Mouse (Mus musculus): ENCODE measurements around the gene Uso1. TPM values are rescaled to one million over a fixed set of nuclear protein-coding genes. Genes with fewer than 3 reads are reported as not detected.

Gene Uso1
- polyA plus RNA-seq, 1 experiment from 2014 or later: 26.9 TPM

DNA sequence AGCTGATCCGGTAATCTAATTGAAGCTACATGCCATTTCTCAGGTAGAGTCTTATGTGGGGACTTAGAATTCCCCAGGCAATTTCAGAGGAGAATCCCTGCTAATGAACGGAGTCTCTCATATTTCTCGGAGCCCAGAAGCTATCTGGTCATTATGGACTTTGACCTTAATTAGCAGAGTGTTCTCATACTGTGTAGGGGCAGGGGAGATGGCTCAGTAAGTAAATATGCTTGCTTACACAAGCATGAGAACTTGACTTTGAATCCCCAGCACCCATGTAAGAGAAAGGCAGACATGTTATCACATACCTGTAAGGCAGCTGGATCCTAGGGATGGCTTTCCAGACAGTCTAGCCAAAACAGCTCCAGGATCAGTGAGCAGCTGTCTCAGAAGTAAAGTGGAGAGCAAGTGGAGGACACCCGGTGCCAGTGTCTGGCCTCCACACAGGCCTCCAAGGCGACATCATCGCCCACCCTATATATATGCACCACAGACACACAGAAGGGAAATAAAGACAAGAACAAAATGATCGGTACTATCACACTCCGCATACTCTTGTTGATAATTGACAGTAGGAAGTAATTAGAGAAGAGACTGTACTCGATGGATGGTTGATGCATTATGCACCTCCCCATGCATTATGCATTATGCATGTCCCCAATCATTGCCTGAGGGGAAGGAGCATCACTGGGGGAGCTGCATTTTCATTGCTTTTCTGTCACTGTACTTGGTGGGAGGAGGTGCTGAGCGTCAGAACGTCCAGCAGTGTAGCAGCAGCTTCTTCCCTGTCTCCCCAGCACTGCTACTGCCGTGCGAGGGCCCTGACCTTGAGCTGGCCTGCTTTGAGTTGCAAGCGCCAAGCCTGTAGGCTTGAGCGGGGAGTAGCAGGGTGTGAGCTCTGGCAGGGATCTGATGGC, 59.4 kb downstream of the Uso1 start:
- no peak overlapping the region for H3K9ac ChIP-seq (ENCODE audit: low read length)
- ATAC-seq (ENCODE audit: insufficient read depth, low FRiP score, low TSS enrichment): peak; percentile 20; the same call in 1 of the 2 replicates

GRCm38 (mm10) chr5:92198266-92198665, 60.5 kb downstream of the Uso1 start:
- Histone ChIP-seq H3K4me3 (ENCODE audit: low read depth, low read length) (no peak overlapping the region), H3K27me3 (ENCODE audit: control insufficient read depth, insufficient read depth, low read length) (no peaks in the 10 kb centered on the region), H3K4me1 (ENCODE audit: control insufficient read depth, insufficient read depth, low read length) (no peaks in the 10 kb centered on the region), H3K27ac (ENCODE audit: low read depth, low read length) (no peak overlapping the region), H3K9me3 (ENCODE audit: control insufficient read depth, low read length) (no peaks in the 10 kb centered on the region), H3K36me3 (ENCODE audit: control insufficient read depth, insufficient read depth, low read length) (peaks cover 3% of the 10 kb centered on the region), H3K4me2 (ENCODE audit: low read depth) (no peak overlapping the region), H3K9ac (ENCODE audit: low read length) (no peak overlapping the region)
- DNase-seq (ENCODE audit: low spot score) (no peak), ATAC-seq (ENCODE audit: insufficient read depth, low FRiP score, low TSS enrichment) (no peak)
- WGBS: 88% methylated on average over 8 of the region's 8 CpGs

More for the DNA sequence above, 59.4 kb downstream of the Uso1 start:
- H3K27ac ChIP-seq (ENCODE audit: low read depth, low read length): no peak overlapping the region
- 85% methylated on average over 15 of the region's 15 CpGs for WGBS
- H3K4me2 ChIP-seq (ENCODE audit: low read depth): no peak overlapping the region
- peaks cover 3% of the 10 kb centered on the region for H3K36me3 ChIP-seq (ENCODE audit: control insufficient read depth, insufficient read depth, low read length)
- no peak for DNase-seq (ENCODE audit: low spot score)
- no peaks in the 10 kb centered on the region for H3K27me3 ChIP-seq (ENCODE audit: control insufficient read depth, insufficient read depth, low read length)
- no peaks in the 10 kb centered on the region for H3K9me3 ChIP-seq (ENCODE audit: control insufficient read depth, low read length)
- no peak overlapping the region for H3K4me3 ChIP-seq (ENCODE audit: low read depth, low read length)
- H3K4me1 ChIP-seq (ENCODE audit: control insufficient read depth, insufficient read depth, low read length): no peaks in the 10 kb centered on the region

GRCm38 (mm10) chr5:92204162-92205036, 66.7 kb downstream of the Uso1 start:
- DNase-seq (ENCODE audit: low spot score) (no peak), ATAC-seq (ENCODE audit: insufficient read depth, low FRiP score, low TSS enrichment) (no peak)
- Histone ChIP-seq H3K4me1 (ENCODE audit: control insufficient read depth, insufficient read depth, low read length) (no peaks in the 10 kb centered on the region), H3K27ac (ENCODE audit: low read depth, low read length) (no peak overlapping the region), H3K9ac (ENCODE audit: low read length) (no peak overlapping the region), H3K9me3 (ENCODE audit: control insufficient read depth, low read length) (no peaks in the 10 kb centered on the region), H3K36me3 (ENCODE audit: control insufficient read depth, insufficient read depth, low read length) (peaks cover 6% of the 10 kb centered on the region; the same call in 1 of the 2 replicates), H3K4me2 (ENCODE audit: low read depth) (no peak overlapping the region), H3K27me3 (ENCODE audit: control insufficient read depth, insufficient read depth, low read length) (no peaks in the 10 kb centered on the region), H3K4me3 (ENCODE audit: low read depth, low read length) (no peak overlapping the region)
- 94% methylated on average over 6 of the region's 6 CpGs for WGBS

DNA sequence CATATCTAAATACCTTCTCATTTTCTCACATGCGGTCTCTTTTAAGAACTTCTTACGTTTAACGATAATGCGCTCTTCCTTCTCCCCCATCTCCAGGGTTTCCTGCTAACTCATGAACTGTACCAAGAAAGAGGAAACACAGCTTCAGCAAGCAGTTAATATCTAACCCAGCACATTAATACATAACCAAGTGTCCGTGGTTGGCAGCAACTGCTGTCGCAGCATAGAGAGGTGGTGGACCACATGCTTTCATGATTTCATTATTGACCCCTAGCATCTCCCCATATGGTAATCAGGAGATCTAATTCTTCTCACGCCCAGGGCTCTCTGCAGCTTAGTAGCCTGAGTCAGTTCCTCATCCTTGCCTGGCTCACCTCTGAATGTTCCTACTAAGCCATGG, 67.4 kb downstream of the Uso1 start:
- Histone ChIP-seq H3K4me2 (ENCODE audit: low read depth) (no peak overlapping the region), H3K27me3 (ENCODE audit: control insufficient read depth, insufficient read depth, low read length) (no peaks in the 10 kb centered on the region), H3K4me3 (ENCODE audit: low read depth, low read length) (no peak overlapping the region), H3K9ac (ENCODE audit: low read length) (no peak overlapping the region), H3K36me3 (ENCODE audit: control insufficient read depth, insufficient read depth, low read length) (peaks cover 6% of the 10 kb centered on the region; the same call in 1 of the 2 replicates), H3K4me1 (ENCODE audit: control insufficient read depth, insufficient read depth, low read length) (no peaks in the 10 kb centered on the region), H3K27ac (ENCODE audit: low read depth, low read length) (no peak overlapping the region), H3K9me3 (ENCODE audit: control insufficient read depth, low read length) (no peaks in the 10 kb centered on the region)
- ATAC-seq (ENCODE audit: insufficient read depth, low FRiP score, low TSS enrichment) (no peak), DNase-seq (ENCODE audit: low spot score) (no peak)
- WGBS: 93% methylated on average over 7 of the region's 7 CpGs

DNA sequence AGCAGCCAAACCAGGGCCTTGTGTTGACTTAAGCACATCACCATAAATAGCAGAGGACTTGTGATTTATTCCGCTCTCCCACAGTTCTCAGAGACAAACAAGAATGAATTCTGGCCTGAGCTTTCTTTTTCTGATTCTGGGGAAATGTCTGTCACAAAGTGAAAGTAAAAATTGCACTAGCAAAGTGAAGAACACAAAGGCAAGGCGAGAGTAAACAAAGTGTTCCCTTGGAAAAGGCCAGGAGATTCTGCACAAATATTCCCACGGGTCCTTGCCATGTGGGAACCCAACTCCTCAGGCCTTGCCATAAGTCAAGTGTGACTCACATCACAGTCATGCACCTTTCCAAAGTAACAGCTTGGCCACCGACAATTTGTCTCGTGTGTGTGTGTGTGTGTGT, 68.0 kb downstream of the Uso1 start:
- no peak overlapping the region for H3K4me3 ChIP-seq (ENCODE audit: low read depth, low read length)
- no peak overlapping the region for H3K9ac ChIP-seq (ENCODE audit: low read length)
- no peaks in the 10 kb centered on the region for H3K9me3 ChIP-seq (ENCODE audit: control insufficient read depth, low read length)
- H3K4me1 ChIP-seq (ENCODE audit: control insufficient read depth, insufficient read depth, low read length): no peaks in the 10 kb centered on the region
- DNase-seq (ENCODE audit: low spot score) (no peak), ATAC-seq (ENCODE audit: insufficient read depth, low FRiP score, low TSS enrichment) (no peak)
- peaks cover 6% of the 10 kb centered on the region; the same call in 1 of the 2 replicates for H3K36me3 ChIP-seq (ENCODE audit: control insufficient read depth, insufficient read depth, low read length)
- WGBS: 87% methylated on average over 5 of the region's 5 CpGs
- H3K4me2 ChIP-seq (ENCODE audit: low read depth): no peak overlapping the region
- H3K27ac ChIP-seq (ENCODE audit: low read depth, low read length): no peak overlapping the region
- H3K27me3 ChIP-seq (ENCODE audit: control insufficient read depth, insufficient read depth, low read length): no peaks in the 10 kb centered on the region

DNA sequence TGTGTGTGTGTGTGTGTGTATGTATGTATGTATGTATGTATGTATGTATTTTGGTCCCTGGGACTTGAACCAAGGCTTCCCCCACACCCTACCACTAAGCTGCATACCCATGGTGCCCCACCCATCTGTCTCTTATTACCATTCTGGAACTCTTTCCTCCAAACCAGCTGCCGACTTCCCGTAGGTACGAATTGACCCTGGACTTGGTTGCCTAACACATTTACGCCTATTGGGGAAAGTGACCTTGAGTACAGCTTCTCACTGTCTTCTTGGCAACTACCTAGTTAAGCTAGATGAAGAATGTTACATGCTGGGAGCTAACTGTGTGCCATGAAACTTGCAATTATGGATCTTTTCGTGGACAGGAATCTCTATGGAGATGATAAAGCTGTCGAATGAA, 68.4 kb downstream of the Uso1 start:
- H3K27ac ChIP-seq (ENCODE audit: low read depth, low read length): no peak overlapping the region
- no peak for ATAC-seq (ENCODE audit: insufficient read depth, low FRiP score, low TSS enrichment)
- H3K4me2 ChIP-seq (ENCODE audit: low read depth): no peak overlapping the region
- peaks cover 6% of the 10 kb centered on the region; the same call in 1 of the 2 replicates for H3K36me3 ChIP-seq (ENCODE audit: control insufficient read depth, insufficient read depth, low read length)
- no peak overlapping the region for H3K9ac ChIP-seq (ENCODE audit: low read length)
- H3K4me3 ChIP-seq (ENCODE audit: low read depth, low read length): no peak overlapping the region
- H3K4me1 ChIP-seq (ENCODE audit: control insufficient read depth, insufficient read depth, low read length): no peaks in the 10 kb centered on the region
- no peaks in the 10 kb centered on the region for H3K9me3 ChIP-seq (ENCODE audit: control insufficient read depth, low read length)
- no peaks in the 10 kb centered on the region for H3K27me3 ChIP-seq (ENCODE audit: control insufficient read depth, insufficient read depth, low read length)
- no peak for DNase-seq (ENCODE audit: low spot score)
- WGBS: 94% methylated on average over 6 of the region's 6 CpGs

DNA sequence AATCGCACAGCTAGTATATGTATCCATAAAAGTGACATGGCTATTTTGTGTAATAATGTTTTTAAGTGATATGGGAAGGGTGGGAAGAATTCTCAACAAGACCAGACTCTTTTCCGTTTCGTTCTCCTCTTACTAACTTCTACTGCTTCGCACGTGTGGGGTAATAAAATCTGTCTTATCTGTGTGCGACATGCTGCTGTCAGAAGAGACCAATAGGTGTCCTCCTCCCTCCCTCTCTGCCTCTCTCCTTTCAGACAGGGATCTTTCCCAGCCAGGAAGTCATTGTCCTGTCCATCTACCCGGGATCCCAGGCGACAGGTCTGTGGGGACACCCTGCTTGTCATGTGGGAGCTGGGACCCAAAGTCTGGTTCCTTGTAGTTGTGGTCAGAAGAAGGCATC, 72.5 kb downstream of the Uso1 start:
- DNase-seq (ENCODE audit: low spot score): no peak
- ATAC-seq (ENCODE audit: insufficient read depth, low FRiP score, low TSS enrichment): no peak
- peaks cover 1% of the 10 kb centered on the region; the same call in 1 of the 2 replicates for H3K36me3 ChIP-seq (ENCODE audit: control insufficient read depth, insufficient read depth, low read length)
- H3K4me3 ChIP-seq (ENCODE audit: low read depth, low read length): no peak overlapping the region
- H3K9ac ChIP-seq (ENCODE audit: low read length): no peak overlapping the region
- H3K4me2 ChIP-seq (ENCODE audit: low read depth): no peak overlapping the region
- H3K4me1 ChIP-seq (ENCODE audit: control insufficient read depth, insufficient read depth, low read length): no peaks in the 10 kb centered on the region
- H3K9me3 ChIP-seq (ENCODE audit: control insufficient read depth, low read length): no peaks in the 10 kb centered on the region
- WGBS: 76% methylated on average over 8 of the region's 8 CpGs
- no peaks in the 10 kb centered on the region for H3K27me3 ChIP-seq (ENCODE audit: control insufficient read depth, insufficient read depth, low read length)
- no peak overlapping the region for H3K27ac ChIP-seq (ENCODE audit: low read depth, low read length)

- H3K27me3 ChIP-seq (ENCODE audit: control insufficient read depth, insufficient read depth, low read length): no peaks in the 10 kb centered on the region
Measured at GRCm38 (mm10) chr5:92212231-92212630, 74.5 kb downstream of the Uso1 start.

More at GRCm38 (mm10) chr5:92212231-92212630, 74.5 kb downstream of the Uso1 start:
- Histone ChIP-seq H3K4me2 (ENCODE audit: low read depth) (no peak overlapping the region), H3K27ac (ENCODE audit: low read depth, low read length) (no peak overlapping the region), H3K36me3 (ENCODE audit: control insufficient read depth, insufficient read depth, low read length) (no peaks in the 10 kb centered on the region), H3K9me3 (ENCODE audit: control insufficient read depth, low read length) (no peaks in the 10 kb centered on the region), H3K4me3 (ENCODE audit: low read depth, low read length) (no peak overlapping the region), H3K4me1 (ENCODE audit: control insufficient read depth, insufficient read depth, low read length) (no peaks in the 10 kb centered on the region), H3K9ac (ENCODE audit: low read length) (no peak overlapping the region)
- DNase-seq (ENCODE audit: low spot score) (no peak), ATAC-seq (ENCODE audit: insufficient read depth, low FRiP score, low TSS enrichment) (no peak)
- WGBS: 93% methylated on average over 4 of the region's 4 CpGs

Data from neural tube, embryonic 11.5 days (tissue).